Mouse (Mus musculus) testis, adult 2 months (tissue): Measurements from ENCODE around the gene Ergic1.

Source experiments
- CTCF ChIP-seq: fragments of 200-500 bp; IDR thresholded peaks from 2 replicates; pipeline ENCODE4 v1.5.1; 2012; ENCODE audit warnings: low read depth, mild to moderate bottlenecking, inconsistent platforms, low read length, moderate library complexity; ENCODE audit not compliant: control insufficient read depth, insufficient read depth, insufficient replicate concordance
- POLR2A ChIP-seq: fragments of 200-500 bp; IDR thresholded peaks from 2 replicates; pipeline ENCODE4 v1.6.1; 2012; ENCODE audit warnings: low read depth, mild to moderate bottlenecking, inconsistent platforms, low read length, moderate library complexity; ENCODE audit not compliant: control insufficient read depth

GRCm38 (mm10) chr17:26584558-26585136 lies 23.4 kb downstream of the Ergic1 start:
- TF ChIP-seq CTCF (no peak), POLR2A (no peak)
